Mouse (Mus musculus): ENCODE measurements around the gene Cenpn. TPM values are rescaled to one million over a fixed set of nuclear protein-coding genes. Genes with fewer than 3 reads are reported as not detected.

Gene Cenpn
- polyA plus RNA-seq, 1 experiment from 2014 or later, result 11.8 TPM

DNA sequence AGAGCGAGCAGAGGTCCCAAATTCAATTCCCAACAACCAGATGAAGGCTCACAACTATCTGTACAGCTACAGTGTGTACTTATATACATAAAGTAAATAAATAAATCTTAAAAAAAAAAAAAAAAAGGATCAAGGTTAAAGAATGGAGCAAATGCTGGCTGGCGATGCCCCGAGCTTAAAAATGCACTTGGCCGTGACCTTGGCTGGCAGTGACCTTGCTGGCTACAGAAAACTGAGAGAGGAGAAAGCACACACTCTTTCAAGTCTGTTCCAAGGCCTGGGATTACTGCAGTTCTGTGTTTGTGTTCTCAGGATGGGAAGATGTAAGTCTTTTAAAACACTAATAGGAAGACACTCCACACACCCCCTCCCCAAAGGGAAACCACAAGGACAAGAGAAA lies 16.8 kb upstream of the Cenpn start:
- H3K4me2 ChIP-seq (ENCODE audit: low read depth, low read length), result no peak overlapping the region
- H3K4me3 ChIP-seq (ENCODE audit: low read depth, low read length), result no peak overlapping the region
- WGBS (ENCODE audit: insufficient replicate concordance), result 83% methylated on average over 4 of the region's 4 CpGs
- H3K9ac ChIP-seq (replicated peaks), result no peak overlapping the region
- DNase-seq (no peak), ATAC-seq (no peak)
- H3K36me3 ChIP-seq (replicated peaks; ENCODE audit: insufficient read depth, low read length), result peaks cover 13% of the 10 kb centered on the region
- H3K27ac ChIP-seq (ENCODE audit: low read depth), result no peak overlapping the region
- no peaks in the 10 kb centered on the region for H3K27me3 ChIP-seq (ENCODE audit: insufficient read depth, low read length)
- H3K4me1 ChIP-seq (ENCODE audit: insufficient read depth), result no peaks in the 10 kb centered on the region
- TF ChIP-seq CTCF (IDR thresholded peaks at IDR 0.05; ENCODE audit: low read depth), result no peak
- no peak for TF ChIP-seq EP300 (IDR thresholded peaks at IDR 0.05; ENCODE audit: low read depth)
- no peaks in the 10 kb centered on the region for H3K9me3 ChIP-seq (ENCODE audit: low read length)

DNA sequence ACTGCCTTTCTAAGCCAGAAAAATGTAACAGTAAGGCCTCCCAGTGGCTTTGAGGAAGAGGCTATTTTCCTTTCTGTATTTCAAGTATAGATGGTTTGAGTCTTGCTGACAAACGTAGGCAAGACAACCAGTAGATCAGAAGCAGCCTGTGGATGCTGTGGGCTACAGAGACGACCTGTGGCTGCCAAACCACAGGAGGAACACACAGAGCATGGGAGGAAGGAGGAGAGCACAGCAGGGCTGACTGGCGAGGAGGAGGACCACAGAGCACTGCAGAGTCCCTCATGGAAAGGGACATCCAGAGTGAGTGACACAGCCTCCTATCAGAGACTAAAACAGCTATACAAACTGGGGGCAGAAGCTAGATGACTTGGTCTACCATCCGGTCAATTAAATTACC lies 16.3 kb upstream of the Cenpn start:
- Histone ChIP-seq H3K4me1 (ENCODE audit: insufficient read depth) (no peaks in the 10 kb centered on the region), H3K9ac (replicated peaks) (no peak overlapping the region), H3K9me3 (ENCODE audit: low read length) (no peaks in the 10 kb centered on the region), H3K4me2 (ENCODE audit: low read depth, low read length) (no peak overlapping the region), H3K27ac (ENCODE audit: low read depth) (no peak overlapping the region), H3K36me3 (replicated peaks; ENCODE audit: insufficient read depth, low read length) (peaks cover 18% of the 10 kb centered on the region), H3K27me3 (ENCODE audit: insufficient read depth, low read length) (no peaks in the 10 kb centered on the region), H3K4me3 (ENCODE audit: low read depth, low read length) (no peak overlapping the region)
- DNase-seq (no peak), ATAC-seq (no peak)
- 73% methylated on average over 4 of the region's 4 CpGs for WGBS (ENCODE audit: insufficient replicate concordance)
- no peak for TF ChIP-seq CTCF (IDR thresholded peaks at IDR 0.05; ENCODE audit: low read depth)
- TF ChIP-seq EP300 (IDR thresholded peaks at IDR 0.05; ENCODE audit: low read depth), result no peak

DNA sequence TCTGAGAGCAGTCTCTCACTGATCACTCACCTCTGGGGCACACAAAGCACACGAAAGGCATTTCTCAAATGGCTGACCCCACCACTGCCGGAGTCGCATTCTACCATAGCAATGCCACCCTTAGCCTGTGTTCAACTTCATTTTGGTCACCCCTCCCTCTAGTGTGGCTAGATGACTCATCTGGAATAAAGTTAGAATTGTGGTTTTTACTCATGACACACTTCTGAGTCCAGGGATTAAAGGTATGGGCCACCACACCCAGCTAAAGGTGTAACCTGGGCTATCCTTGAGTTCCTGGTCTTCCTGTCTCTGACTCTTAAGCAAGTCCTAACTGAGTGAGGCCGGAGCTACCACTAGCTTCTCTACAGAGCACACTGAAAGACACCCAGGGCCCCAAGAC lies 15.7 kb upstream of the Cenpn start:
- TF ChIP-seq CTCF (IDR thresholded peaks at IDR 0.05; ENCODE audit: low read depth) (no peak), EP300 (IDR thresholded peaks at IDR 0.05; ENCODE audit: low read depth) (no peak)
- Histone ChIP-seq H3K4me2 (ENCODE audit: low read depth, low read length) (no peak overlapping the region), H3K36me3 (replicated peaks; ENCODE audit: insufficient read depth, low read length) (peaks cover 20% of the 10 kb centered on the region), H3K9me3 (ENCODE audit: low read length) (no peaks in the 10 kb centered on the region), H3K4me3 (ENCODE audit: low read depth, low read length) (no peak overlapping the region), H3K27ac (ENCODE audit: low read depth) (no peak overlapping the region), H3K9ac (replicated peaks) (no peak overlapping the region), H3K27me3 (ENCODE audit: insufficient read depth, low read length) (no peaks in the 10 kb centered on the region), H3K4me1 (ENCODE audit: insufficient read depth) (no peaks in the 10 kb centered on the region)
- no peak for DNase-seq
- ATAC-seq, result no peak
- 92% methylated on average over 4 of the region's 4 CpGs for WGBS (ENCODE audit: insufficient replicate concordance)

DNA sequence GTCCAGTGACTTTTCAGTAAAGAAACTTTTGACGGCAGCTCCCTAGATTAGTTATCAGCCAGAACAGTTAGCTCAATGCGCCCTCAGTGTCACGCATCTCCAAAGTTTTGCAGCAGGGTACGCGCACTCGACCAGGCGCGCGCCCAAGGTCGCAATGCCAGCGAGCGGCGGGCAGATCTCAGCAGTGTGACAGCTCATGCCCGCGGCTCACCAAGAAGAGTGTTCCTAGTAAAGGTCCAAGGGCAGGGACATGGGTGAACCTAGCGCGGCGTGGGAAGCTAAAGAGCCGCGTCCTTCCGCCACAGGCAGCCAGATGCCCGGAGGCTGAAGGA lies 559 bp upstream of the Cenpn start:
- peak; percentile 60 for ATAC-seq
- Histone ChIP-seq H3K4me2 (ENCODE audit: low read depth, low read length) (peak overlapping the region; percentile 73), H3K9me3 (ENCODE audit: low read length) (no peaks in the 10 kb centered on the region), H3K4me1 (ENCODE audit: insufficient read depth) (peaks cover 18% of the 10 kb centered on the region), H3K27me3 (ENCODE audit: insufficient read depth, low read length) (no peaks in the 10 kb centered on the region), H3K36me3 (replicated peaks; ENCODE audit: insufficient read depth, low read length) (peaks cover 8% of the 10 kb centered on the region), H3K27ac (ENCODE audit: low read depth) (peak overlapping the region; percentile 79), H3K9ac (replicated peaks) (peak overlapping the region; percentile 71), H3K4me3 (ENCODE audit: low read depth, low read length) (peak overlapping the region; percentile 81)
- no peak for DNase-seq
- WGBS (ENCODE audit: insufficient replicate concordance), result under 1% methylated on average over 22 of the region's 22 CpGs
- TF ChIP-seq CTCF (IDR thresholded peaks at IDR 0.05; ENCODE audit: low read depth) (no peak), EP300 (IDR thresholded peaks at IDR 0.05; ENCODE audit: low read depth) (no peak)

DNA sequence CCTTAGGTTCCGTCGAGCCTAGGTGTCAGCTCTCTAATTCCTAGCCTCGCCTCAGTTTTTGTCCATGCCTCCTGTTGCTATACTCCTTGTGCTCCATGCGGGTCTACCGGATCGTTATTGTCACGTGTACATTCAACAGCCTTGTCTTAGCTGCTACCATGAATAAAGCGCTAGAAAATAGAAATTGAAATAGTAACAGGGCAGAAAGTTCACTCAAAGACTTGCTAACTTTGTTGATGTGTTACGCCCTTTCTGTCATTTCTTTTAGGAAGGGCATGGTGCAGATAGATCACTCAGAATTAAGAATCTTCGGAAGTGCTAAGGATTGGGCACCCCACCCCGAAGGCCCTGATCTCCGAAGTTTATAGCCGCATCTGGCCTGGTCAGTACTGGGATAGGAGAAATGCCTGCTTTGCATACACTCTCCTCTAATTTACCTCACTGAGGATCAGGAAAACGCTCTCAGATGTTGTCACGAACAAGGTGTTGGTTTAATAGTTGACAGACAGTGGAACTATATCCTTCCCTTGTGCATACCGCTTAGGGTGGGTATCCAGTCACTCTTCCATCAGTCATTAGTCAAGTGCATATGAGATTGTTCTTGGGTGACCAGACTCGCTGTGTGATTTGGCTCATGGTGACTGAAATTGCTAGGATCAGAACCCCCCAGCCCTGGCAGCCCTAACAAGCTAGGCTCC lies 679 bp downstream of the Cenpn start:
- no peaks in the 10 kb centered on the region for H3K9me3 ChIP-seq (ENCODE audit: low read length)
- H3K9ac ChIP-seq (replicated peaks), result peak overlapping the region; percentile 71
- 28% methylated on average over 17 of the region's 17 CpGs for WGBS (ENCODE audit: insufficient replicate concordance)
- H3K27me3 ChIP-seq (ENCODE audit: insufficient read depth, low read length), result no peaks in the 10 kb centered on the region
- H3K36me3 ChIP-seq (replicated peaks; ENCODE audit: insufficient read depth, low read length), result peaks cover 15% of the 10 kb centered on the region
- DNase-seq (no peak), ATAC-seq (no peak)
- H3K4me2 ChIP-seq (ENCODE audit: low read depth, low read length), result peak overlapping the region; percentile 73
- TF ChIP-seq CTCF (IDR thresholded peaks at IDR 0.05; ENCODE audit: low read depth) (no peak), EP300 (IDR thresholded peaks at IDR 0.05; ENCODE audit: low read depth) (no peak)
- H3K4me1 ChIP-seq (ENCODE audit: insufficient read depth), result peaks cover 18% of the 10 kb centered on the region
- peak overlapping the region; percentile 79 for H3K27ac ChIP-seq (ENCODE audit: low read depth)
- H3K4me3 ChIP-seq (ENCODE audit: low read depth, low read length), result peak overlapping the region; percentile 81

DNA sequence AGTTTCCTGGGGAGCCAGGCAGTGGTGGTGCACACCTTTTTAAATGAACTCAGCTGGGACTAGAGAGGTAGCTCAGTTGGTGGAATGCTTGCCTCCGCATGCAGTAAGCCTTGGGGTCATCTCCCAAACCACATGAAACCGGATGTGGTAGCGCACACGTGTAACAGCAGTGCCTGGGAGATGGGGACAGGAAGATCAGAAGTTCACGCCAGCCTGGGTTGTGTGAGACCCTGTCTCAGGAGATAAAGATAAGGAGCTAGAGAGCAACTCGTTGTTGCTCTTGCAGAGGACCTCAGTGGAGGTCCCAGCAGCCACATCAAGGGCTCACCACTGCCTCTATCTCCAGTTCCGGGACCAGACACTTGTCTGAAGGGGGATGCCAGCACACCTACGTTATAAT lies 2.0 kb downstream of the Cenpn start:
- Histone ChIP-seq H3K27ac (ENCODE audit: low read depth) (no peak overlapping the region), H3K27me3 (ENCODE audit: insufficient read depth, low read length) (no peaks in the 10 kb centered on the region), H3K4me3 (ENCODE audit: low read depth, low read length) (no peak overlapping the region), H3K9ac (replicated peaks) (no peak overlapping the region), H3K4me1 (ENCODE audit: insufficient read depth) (peaks cover 18% of the 10 kb centered on the region), H3K36me3 (replicated peaks; ENCODE audit: insufficient read depth, low read length) (peaks cover 25% of the 10 kb centered on the region), H3K9me3 (ENCODE audit: low read length) (no peaks in the 10 kb centered on the region), H3K4me2 (ENCODE audit: low read depth, low read length) (no peak overlapping the region)
- DNase-seq (no peak), ATAC-seq (no peak)
- no peak for TF ChIP-seq CTCF (IDR thresholded peaks at IDR 0.05; ENCODE audit: low read depth)
- no peak for TF ChIP-seq EP300 (IDR thresholded peaks at IDR 0.05; ENCODE audit: low read depth)
- WGBS (ENCODE audit: insufficient replicate concordance), result 58% methylated on average over 8 of the region's 8 CpGs
